Mouse (Mus musculus) lung, postnatal 0 days (tissue): ENCODE results near the gene Gtf3a.

Experiments used
- CTCF ChIP-seq: IDR thresholded peaks from 2 replicates; pipeline ENCODE4 v1.5.1; 2016; ENCODE audit warnings: antibody characterized with exemption, mild to moderate bottlenecking
- EP300 ChIP-seq: IDR thresholded peaks from 2 replicates; pipeline ENCODE4 v1.6.1; 2016; ENCODE audit warnings: antibody characterized with exemption, mild to moderate bottlenecking, control low read depth

DNA sequence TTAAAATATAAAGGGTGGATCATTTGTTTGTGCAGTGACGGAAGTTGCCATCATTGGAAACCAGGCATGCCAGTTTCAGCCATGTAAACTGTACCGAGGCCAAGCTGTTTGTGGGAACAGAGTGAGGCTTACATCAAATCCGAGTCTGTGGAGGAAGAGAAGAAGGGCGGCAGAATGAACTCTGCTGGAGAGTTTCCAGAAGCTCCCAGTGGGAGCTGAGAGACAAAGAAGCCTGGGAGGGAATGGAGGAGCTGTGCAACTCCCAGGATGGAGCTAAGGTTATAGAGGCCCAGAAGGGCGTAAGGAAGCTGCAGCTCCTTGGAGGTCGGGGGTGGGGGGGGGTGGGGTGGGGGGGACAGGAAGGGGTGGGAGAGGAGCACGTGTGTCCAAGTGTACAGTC is 48.1 kb upstream of the Gtf3a start:
- TF ChIP-seq CTCF (no peak), EP300 (no peak)
